Mouse (Mus musculus): ENCODE measurements around the gene Hdac11. TPM values are rescaled to one million over a fixed set of nuclear protein-coding genes. Genes with fewer than 3 reads are reported as not detected.
A peak's percentile ranks its signal among the peaks of the same experiment; 100 is the strongest.

Gene Hdac11
- polyA plus RNA-seq (2016; fragmentation: Nextera tagmentation; extraction: Ambion mirVana): 16.3 and 18.0 TPM in 2 replicates

GRCm38 (mm10) chr6:91156554-91157236 is at the start of gene Hdac11:
Hdac11 (plus strand) TSS chr6:91156665.
- Histone ChIP-seq H3K27me3 (peaks cover 7% of the 10 kb centered on the region; the same call in 1 of the 2 replicates), H3K36me3 (replicated peaks) (peaks cover 8% of the 10 kb centered on the region; the same call in 1 of the 2 replicates), H3K4me2 (peak within 1 kb of the TSS; percentile 83), H3K9ac (peak within 1 kb of the TSS; percentile 80), H3K27ac (peak within 1 kb of the TSS; percentile 75), H3K4me3 (replicated peaks) (peak within 1 kb of the TSS; percentile 71), H3K9me3 (no peaks in the 10 kb centered on the region), H3K4me1 (peaks cover 73% of the 10 kb centered on the region)
- 1% methylated on average over 40 of the region's 42 CpGs for WGBS
- ATAC-seq (ENCODE audit: low FRiP score): peak; percentile 94

- H3K27me3 ChIP-seq: no peaks in the 10 kb centered on the region
- no peak overlapping the region for H3K4me2 ChIP-seq
- H3K9ac ChIP-seq: no peak overlapping the region
- no peak overlapping the region for H3K27ac ChIP-seq
- 91% methylated on average over 3 of the region's 3 CpGs for WGBS
- ATAC-seq (ENCODE audit: low FRiP score): no peak
- no peak overlapping the region for H3K4me3 ChIP-seq (replicated peaks)
- no peaks in the 10 kb centered on the region for H3K9me3 ChIP-seq
- H3K36me3 ChIP-seq (replicated peaks): no peaks in the 10 kb centered on the region
- H3K4me1 ChIP-seq: no peaks in the 10 kb centered on the region
Observed at GRCm38 (mm10) chr6:91108301-91108916, 48.1 kb upstream of the Hdac11 start.

GRCm38 (mm10) chr6:91108917-91109450 is 47.5 kb upstream of the Hdac11 start:
- H3K4me1 ChIP-seq: no peaks in the 10 kb centered on the region
- no peak overlapping the region for H3K9ac ChIP-seq
- H3K36me3 ChIP-seq (replicated peaks): no peaks in the 10 kb centered on the region
- H3K27me3 ChIP-seq: no peaks in the 10 kb centered on the region
- 91% methylated on average over 2 of the region's 2 CpGs for WGBS
- H3K4me3 ChIP-seq (replicated peaks): no peak overlapping the region
- ATAC-seq (ENCODE audit: low FRiP score): no peak
- no peaks in the 10 kb centered on the region for H3K9me3 ChIP-seq
- H3K27ac ChIP-seq: no peak overlapping the region
- no peak overlapping the region for H3K4me2 ChIP-seq

GRCm38 (mm10) chr6:91109489-91109888 is 47.0 kb upstream of the Hdac11 start:
- no peaks in the 10 kb centered on the region for H3K9me3 ChIP-seq
- H3K36me3 ChIP-seq (replicated peaks): no peaks in the 10 kb centered on the region
- no peaks in the 10 kb centered on the region for H3K27me3 ChIP-seq
- no peak overlapping the region for H3K27ac ChIP-seq
- no peak overlapping the region for H3K4me2 ChIP-seq
- H3K4me1 ChIP-seq: peaks cover 2% of the 10 kb centered on the region
- ATAC-seq (ENCODE audit: low FRiP score): no peak
- H3K9ac ChIP-seq: no peak overlapping the region
- H3K4me3 ChIP-seq (replicated peaks): no peak overlapping the region

- Histone ChIP-seq H3K4me3 (replicated peaks) (no peak overlapping the region), H3K36me3 (replicated peaks) (no peaks in the 10 kb centered on the region), H3K4me1 (peaks cover 12% of the 10 kb centered on the region), H3K9ac (no peak overlapping the region), H3K27ac (no peak overlapping the region), H3K4me2 (no peak overlapping the region), H3K27me3 (no peaks in the 10 kb centered on the region), H3K9me3 (no peaks in the 10 kb centered on the region)
- 85% methylated on average over 13 of the region's 13 CpGs for WGBS
- ATAC-seq (ENCODE audit: low FRiP score): no peak
Observed at GRCm38 (mm10) chr6:91110323-91111020, 46.0 kb upstream of the Hdac11 start.

- no peak overlapping the region for H3K4me2 ChIP-seq
- H3K4me1 ChIP-seq: peaks cover 21% of the 10 kb centered on the region
- no peaks in the 10 kb centered on the region for H3K9me3 ChIP-seq
- H3K9ac ChIP-seq: no peak overlapping the region
- no peaks in the 10 kb centered on the region for H3K36me3 ChIP-seq (replicated peaks)
- 89% methylated on average over 10 of the region's 10 CpGs for WGBS
- no peaks in the 10 kb centered on the region for H3K27me3 ChIP-seq
- no peak overlapping the region for H3K4me3 ChIP-seq (replicated peaks)
- ATAC-seq (ENCODE audit: low FRiP score): no peak
- no peak overlapping the region for H3K27ac ChIP-seq
Observed at GRCm38 (mm10) chr6:91111141-91111953, 45.1 kb upstream of the Hdac11 start.

- ATAC-seq (ENCODE audit: low FRiP score): no peak
- WGBS: 93% methylated on average over 3 of the region's 3 CpGs
Observed at GRCm38 (mm10) chr6:91111954-91112252, 44.6 kb upstream of the Hdac11 start.

GRCm38 (mm10) chr6:91114716-91115115 is 41.7 kb upstream of the Hdac11 start:
- Histone ChIP-seq H3K27ac (no peak overlapping the region), H3K4me2 (peak overlapping the region; percentile 91; the same call in 1 of the 2 replicates), H3K27me3 (no peaks in the 10 kb centered on the region), H3K4me3 (replicated peaks) (no peak overlapping the region), H3K9ac (no peak overlapping the region), H3K4me1 (peaks cover 29% of the 10 kb centered on the region), H3K36me3 (replicated peaks) (no peaks in the 10 kb centered on the region), H3K9me3 (no peaks in the 10 kb centered on the region)
- WGBS: 67% methylated on average over 2 of the region's 2 CpGs
- no peak for ATAC-seq (ENCODE audit: low FRiP score)

More at GRCm38 (mm10) chr6:91111954-91112252, 44.6 kb upstream of the Hdac11 start:
- Histone ChIP-seq H3K27me3 (no peaks in the 10 kb centered on the region), H3K9ac (no peak overlapping the region), H3K36me3 (replicated peaks) (no peaks in the 10 kb centered on the region), H3K4me3 (replicated peaks) (no peak overlapping the region), H3K9me3 (no peaks in the 10 kb centered on the region), H3K27ac (no peak overlapping the region), H3K4me2 (no peak overlapping the region), H3K4me1 (peaks cover 21% of the 10 kb centered on the region)

- Histone ChIP-seq H3K4me1 (peaks cover 29% of the 10 kb centered on the region), H3K9ac (no peak overlapping the region), H3K27ac (no peak overlapping the region), H3K4me3 (replicated peaks) (peak overlapping the region; percentile 70; the same call in 1 of the 2 replicates), H3K36me3 (replicated peaks) (no peaks in the 10 kb centered on the region), H3K9me3 (no peaks in the 10 kb centered on the region), H3K27me3 (no peaks in the 10 kb centered on the region), H3K4me2 (peak overlapping the region; percentile 91)
- 44% methylated on average over 1 of the region's 1 CpGs for WGBS
- no peak for ATAC-seq (ENCODE audit: low FRiP score)
Observed at GRCm38 (mm10) chr6:91115158-91115557, 41.3 kb upstream of the Hdac11 start.

- H3K4me2 ChIP-seq: peak overlapping the region; percentile 91
- no peak for ATAC-seq (ENCODE audit: low FRiP score)
- H3K9ac ChIP-seq: peak overlapping the region; percentile 82
- no peaks in the 10 kb centered on the region for H3K9me3 ChIP-seq
- peak overlapping the region; percentile 70 for H3K4me3 ChIP-seq (replicated peaks)
- no peaks in the 10 kb centered on the region for H3K27me3 ChIP-seq
- H3K36me3 ChIP-seq (replicated peaks): no peaks in the 10 kb centered on the region
- peak overlapping the region; percentile 82; the same call in 1 of the 2 replicates for H3K27ac ChIP-seq
- WGBS: 8% methylated on average over 4 of the region's 4 CpGs
- H3K4me1 ChIP-seq: peaks cover 29% of the 10 kb centered on the region
Observed at GRCm38 (mm10) chr6:91115863-91116243, 40.6 kb upstream of the Hdac11 start.

- Histone ChIP-seq H3K4me2 (peak within 1 kb of the TSS; percentile 91), H3K4me1 (peaks cover 29% of the 10 kb centered on the region), H3K27me3 (no peaks in the 10 kb centered on the region), H3K27ac (peak within 1 kb of the TSS; percentile 82), H3K9me3 (0 out of 2 replicates have a peak, but pooled peaks cover 2% of the 10 kb centered on the region), H3K4me3 (replicated peaks) (peak within 1 kb of the TSS; percentile 70), H3K36me3 (replicated peaks) (no peaks in the 10 kb centered on the region), H3K9ac (peak within 1 kb of the TSS; percentile 82)
- 0% methylated on average over 81 of the region's 93 CpGs for WGBS
- peak; percentile 97 for ATAC-seq (ENCODE audit: low FRiP score)
Observed at GRCm38 (mm10) chr6:91116244-91117145, 40.0 kb upstream of the Hdac11 start, which contains the start of gene Nup210. Nup210 (minus strand) TSS chr6:91116829.

Data from forebrain, embryonic 12.5 days (tissue).